In the genomic region with DNA sequence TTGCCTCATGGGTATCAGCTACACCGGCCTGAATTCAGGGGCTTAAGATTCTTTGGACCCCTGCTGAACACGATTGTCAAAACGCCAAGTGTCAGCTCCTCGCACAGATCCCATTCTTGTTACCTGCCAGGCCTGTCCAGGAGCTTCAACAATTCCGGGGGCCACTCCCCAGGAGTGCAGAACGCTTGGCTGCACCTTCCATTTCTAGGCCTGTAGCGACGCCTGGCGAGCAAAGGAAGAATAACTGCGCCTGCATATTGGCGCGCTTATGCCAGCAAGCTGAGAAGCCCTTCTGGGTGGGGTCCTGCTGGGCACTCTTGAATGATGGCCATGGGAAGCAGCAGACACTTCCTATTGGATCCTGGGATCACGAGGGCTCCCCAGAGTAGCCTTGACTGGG, we compare ENCODE assay signal across 8 mouse cellular contexts. TPM values are rescaled to one million over a fixed set of nuclear protein-coding genes. Genes with fewer than 3 reads are reported as not detected.
DNase-seq lines count a peak whose midpoint lies in the region; ATAC-seq lines count a peak whose summit lies in the region.

No protein-coding gene starts in this region.

- no peaks in the 10 kb centered on the region for H3K36me3 ChIP-seq in hindbrain, embryonic 14.5 days (replicated peaks; ENCODE audit: control insufficient read depth, insufficient read depth)

- peak overlapping the region; percentile 40 for H3K4me2 ChIP-seq in hindbrain, embryonic 14.5 days (replicated peaks)

- peak overlapping the region; percentile 29; the same call in 1 of the 2 replicates for H3K9ac ChIP-seq in hindbrain, embryonic 14.5 days

- H3K27me3 ChIP-seq in hindbrain, embryonic 14.5 days (ENCODE audit: control insufficient read depth, insufficient read depth, low read length): no peaks in the 10 kb centered on the region

- ATAC-seq in hindbrain, embryonic 14.5 days (ENCODE audit: low FRiP score): peak; percentile 32; the same call in 1 of the 2 replicates

- H3K4me1 ChIP-seq in hindbrain, embryonic 14.5 days (replicated peaks; ENCODE audit: control insufficient read depth, insufficient read depth, low read length): peaks cover 5% of the 10 kb centered on the region; the same call in 1 of the 2 replicates

- peak overlapping the region; percentile 15 for H3K4me3 ChIP-seq in hindbrain, embryonic 14.5 days (replicated peaks; ENCODE audit: low read length)

- DNase-seq in Muller cell, postnatal 12 days (ENCODE audit: inconsistent ontology term): peak; percentile 54
- DNase-seq in cerebellum, postnatal 10 days: peak; percentile 93
- peak; percentile 77 to 81 for DNase-seq in frontal cortex, postnatal 36 days (ENCODE audit: low spot score in 2 of 2)
- DNase-seq in hindbrain, embryonic 14.5 days (ENCODE audit: low spot score): peak; percentile 87
- DNase-seq in layer of hippocampus, postnatal 14 days (ENCODE audit: low spot score in 2 of 2): peak; percentile 79 to 81
- peak; percentile 86 for DNase-seq in lung, postnatal 10 days
- DNase-seq in retina, adult 2 months (ENCODE audit: low read depth, low spot score): peak; percentile 43
- peak; percentile 77 for DNase-seq in thymus, postnatal 25 days

- H3K9me3 ChIP-seq in hindbrain, embryonic 14.5 days (ENCODE audit: control insufficient read depth, low read length): no peaks in the 10 kb centered on the region

- WGBS in hindbrain, embryonic 14.5 days: under 1% methylated on average over 13 of the region's 13 CpGs

- H3K27ac ChIP-seq in hindbrain, embryonic 14.5 days: no peak overlapping the region

RNA-seq across cellular contexts. Expression of a gene that starts 7.2 kb away (rescaled TPM):
- polyA plus RNA-seq in hindbrain, embryonic 14.5 days (2014; fragmentation: Nextera tagmentation; extraction: Ambion mirVana): 2.0 and 2.2 TPM in 2 replicates
- 10 to 100 TPM in 1 of 2 experiments, 1 to 10 TPM in 1; 3.4 to 12.0 TPM for total RNA-seq in layer of hippocampus, postnatal 14 days (2021)

Comparison
In these comparisons a context has a peak if more than half of its experiments do, and no peak if none do; other contexts are left out.
1. DNase-seq: peak in every context shown above with its lines; median percentile 93 in cerebellum, postnatal 10 days; 87 in hindbrain, embryonic 14.5 days; 86 in lung, postnatal 10 days; 80 in layer of hippocampus, postnatal 14 days; 79 in frontal cortex, postnatal 36 days; 77 in thymus, postnatal 25 days; 54 in Muller cell, postnatal 12 days; 43 in retina, adult 2 months.